Mouse (Mus musculus) ovary, postnatal 14 days (tissue): ENCODE data around the gene Bmp8a.
"Not testable (repeated sequence)": the region's sequence is repeated elsewhere in the genome, so short reads cannot be mapped to it uniquely, and the experiment has no call there.

Experiments
- DNase-seq: peaks from one replicate; pipeline ENCODE4 v3.0.0; 2022; ENCODE audit warnings: low spot score

Gene Bmp8a

GRCm38 (mm10) chr4:123331326-123331725 lies 11.7 kb downstream of the Bmp8a start:
- DNase-seq = no peak

DNA sequence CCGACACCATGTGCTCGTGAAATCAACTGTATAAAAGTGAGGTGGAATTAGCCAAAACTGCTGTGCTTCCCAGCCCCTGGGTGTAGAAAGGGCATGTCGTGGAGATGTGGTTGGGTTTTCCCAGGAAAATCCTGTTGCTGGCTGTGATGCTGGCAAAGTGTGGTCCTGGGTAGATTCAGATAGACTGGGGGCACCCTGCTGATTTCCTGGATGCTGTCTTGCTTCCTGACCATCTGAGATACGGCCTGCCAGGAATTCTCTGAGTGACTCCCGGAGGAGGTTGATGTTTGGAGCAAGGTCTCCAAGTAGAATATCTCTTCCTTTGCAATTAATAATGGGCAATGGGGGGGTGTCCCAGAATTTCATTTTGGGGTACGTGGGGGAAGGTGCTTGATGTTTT lies 14.1 kb downstream of the Bmp8a start:
- DNase-seq = no peak

- DNase-seq = no peak
Observed at GRCm38 (mm10) chr4:123327630-123328029, 15.4 kb downstream of the Bmp8a start.

GRCm38 (mm10) chr4:123326087-123326486 lies 17.0 kb downstream of the Bmp8a start:
- DNase-seq = no peak

DNA sequence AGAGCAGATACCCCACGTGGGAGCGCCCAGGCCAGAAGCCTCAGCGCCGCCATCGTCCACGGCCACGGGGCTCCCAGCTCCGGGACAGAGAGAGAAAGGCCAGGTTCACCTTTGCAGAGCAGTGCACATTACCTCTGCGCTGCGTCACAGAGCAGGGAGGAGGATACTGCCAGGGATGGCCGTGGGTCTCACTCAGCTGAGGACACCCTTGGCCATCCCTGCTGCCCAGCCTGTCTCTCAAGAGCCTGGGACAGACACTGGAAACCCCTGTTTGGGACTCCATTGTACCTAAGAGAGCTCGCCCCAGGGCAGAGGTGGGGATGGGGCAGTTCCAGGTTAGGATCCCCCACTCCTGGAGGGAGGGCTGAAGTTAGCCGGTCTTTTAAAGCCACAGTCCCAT lies 19.5 kb downstream of the Bmp8a start, which contains the start of gene Oxct2a:
Gene Oxct2a (minus strand): TSS at position 101 of the 400 bp plus-strand sequence.
- DNase-seq = no peak

GRCm38 (mm10) chr4:123322910-123323309 lies 20.1 kb downstream of the Bmp8a start:
- DNase-seq = not testable (repeated sequence)

GRCm38 (mm10) chr4:123314497-123314896 lies 28.6 kb downstream of the Bmp8a start:
- DNase-seq = no peak

DNA sequence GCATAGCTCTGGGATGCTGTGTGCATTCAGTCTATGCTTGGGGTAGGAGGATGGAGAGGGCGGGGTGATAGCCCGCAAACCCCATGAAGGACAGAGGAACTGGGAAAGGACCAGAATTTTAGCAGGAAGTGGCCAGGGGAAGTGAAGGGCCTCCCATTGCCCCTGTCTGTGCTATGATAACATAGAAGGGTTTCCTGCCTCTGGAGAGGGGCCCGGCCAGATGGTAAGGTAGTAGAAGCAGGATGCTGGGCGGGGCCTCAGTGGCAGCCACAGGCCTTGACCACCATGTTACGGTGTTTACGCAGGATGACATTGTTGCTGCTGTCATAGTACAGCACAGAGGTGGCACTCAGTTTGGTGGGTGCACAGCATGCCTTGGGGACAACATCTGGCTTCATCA lies 30.0 kb downstream of the Bmp8a start:
- DNase-seq = no peak

- no peak for DNase-seq
Observed at GRCm38 (mm10) chr4:123311845-123312244, 31.2 kb downstream of the Bmp8a start.

- DNase-seq = no peak
Observed at GRCm38 (mm10) chr4:123308292-123308691, 34.8 kb downstream of the Bmp8a start.

DNA sequence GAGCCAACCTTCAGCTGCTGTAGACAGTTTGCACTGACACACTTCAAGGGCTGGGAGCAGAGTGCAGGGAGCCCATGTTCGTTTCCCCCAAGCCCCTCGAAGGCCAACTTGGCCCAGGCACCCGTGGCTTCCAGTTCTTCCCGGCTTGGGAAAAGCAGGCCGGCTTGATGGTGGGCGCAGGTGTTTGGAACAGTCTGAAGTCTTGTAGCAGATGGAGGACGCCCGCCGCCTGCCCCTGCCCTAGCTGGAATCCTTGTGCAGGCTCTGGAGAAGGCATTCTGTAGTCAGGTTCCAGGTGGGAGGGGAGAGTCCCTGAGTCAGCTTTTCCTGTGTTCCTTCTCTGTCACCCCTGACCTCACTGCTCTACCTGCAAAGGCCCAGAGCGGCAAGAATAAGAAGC lies 36.1 kb downstream of the Bmp8a start:
- DNase-seq = no peak

GRCm38 (mm10) chr4:123305789-123306188 lies 37.3 kb downstream of the Bmp8a start:
- peak; percentile 31 for DNase-seq

GRCm38 (mm10) chr4:123298980-123299670 lies 43.9 kb downstream of the Bmp8a start:
- DNase-seq = no peak

- no peak for DNase-seq
Observed at GRCm38 (mm10) chr4:123298226-123298625, 44.8 kb downstream of the Bmp8a start.

- DNase-seq = no peak
Observed at GRCm38 (mm10) chr4:123297195-123297960, 45.7 kb downstream of the Bmp8a start.

DNA sequence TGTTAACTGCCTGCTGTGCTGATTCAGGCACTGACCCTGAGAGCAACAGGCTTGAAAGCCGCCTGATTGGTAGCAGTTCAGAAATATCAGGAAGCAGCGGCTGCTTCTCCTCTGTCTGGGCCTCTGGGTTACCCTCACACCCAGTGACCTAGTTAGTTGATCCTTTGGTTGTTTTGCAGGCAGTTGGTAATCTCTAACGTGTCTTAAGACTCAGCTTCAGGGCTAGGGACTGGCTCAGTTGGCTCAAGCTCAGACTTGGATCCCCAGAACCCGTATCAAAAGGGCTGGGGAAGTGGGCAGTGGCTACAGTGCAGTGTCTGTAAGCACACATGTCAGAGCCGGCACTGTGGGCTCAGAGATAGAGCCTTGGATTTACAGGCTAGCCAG lies 46.9 kb downstream of the Bmp8a start:
- no peak for DNase-seq

DNA sequence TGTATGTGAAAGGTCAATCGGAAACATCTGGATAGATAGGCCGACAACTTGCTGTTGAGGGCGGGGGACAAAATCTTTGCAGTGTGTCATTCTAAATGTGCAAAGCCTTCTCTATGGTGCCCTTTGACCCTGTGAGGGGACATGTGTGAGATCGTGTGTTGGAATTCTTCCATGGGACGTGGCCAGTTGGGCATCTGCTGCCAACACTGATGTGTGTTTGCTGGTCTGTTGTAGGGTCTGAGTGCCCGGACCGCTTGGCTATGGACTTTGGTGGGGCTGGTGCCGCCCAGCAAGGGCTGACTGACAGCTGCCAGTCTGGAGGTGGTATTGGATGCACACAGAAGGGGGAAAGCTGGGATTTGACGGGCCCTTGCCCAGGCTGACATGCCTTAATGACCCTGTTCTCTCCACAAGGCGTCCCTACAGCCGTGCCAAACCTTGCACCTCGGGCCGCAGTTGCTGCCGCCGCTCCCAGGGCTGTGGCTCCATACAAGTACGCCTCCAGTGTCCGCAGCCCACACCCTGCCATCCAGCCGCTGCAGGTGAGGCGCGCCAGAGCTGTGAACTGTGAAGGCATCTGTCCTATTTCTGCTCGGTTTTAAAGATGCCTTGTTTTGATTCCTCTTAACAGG lies 47.4 kb downstream of the Bmp8a start:
- no peak for DNase-seq

DNA sequence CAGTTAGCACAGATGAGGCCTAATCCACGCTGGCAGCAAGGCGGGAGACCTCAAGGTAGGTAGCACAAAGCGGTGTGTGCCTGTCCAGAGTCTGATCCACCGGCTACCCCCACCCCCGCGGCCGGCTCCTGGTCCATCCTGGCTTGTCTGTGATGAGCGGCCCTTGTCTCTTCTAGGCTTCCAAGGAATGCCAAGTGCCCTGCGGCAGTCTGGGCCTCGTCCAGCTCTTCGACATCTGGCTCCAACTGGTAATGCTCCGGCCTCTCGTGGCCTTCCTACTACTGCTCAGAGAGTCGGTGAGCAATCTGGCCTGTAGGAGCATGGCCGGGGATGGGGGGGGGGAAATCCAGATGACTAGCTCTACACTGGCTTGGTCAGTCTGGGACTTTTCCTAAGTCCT lies 48.0 kb downstream of the Bmp8a start:
- not testable (repeated sequence) for DNase-seq

DNA sequence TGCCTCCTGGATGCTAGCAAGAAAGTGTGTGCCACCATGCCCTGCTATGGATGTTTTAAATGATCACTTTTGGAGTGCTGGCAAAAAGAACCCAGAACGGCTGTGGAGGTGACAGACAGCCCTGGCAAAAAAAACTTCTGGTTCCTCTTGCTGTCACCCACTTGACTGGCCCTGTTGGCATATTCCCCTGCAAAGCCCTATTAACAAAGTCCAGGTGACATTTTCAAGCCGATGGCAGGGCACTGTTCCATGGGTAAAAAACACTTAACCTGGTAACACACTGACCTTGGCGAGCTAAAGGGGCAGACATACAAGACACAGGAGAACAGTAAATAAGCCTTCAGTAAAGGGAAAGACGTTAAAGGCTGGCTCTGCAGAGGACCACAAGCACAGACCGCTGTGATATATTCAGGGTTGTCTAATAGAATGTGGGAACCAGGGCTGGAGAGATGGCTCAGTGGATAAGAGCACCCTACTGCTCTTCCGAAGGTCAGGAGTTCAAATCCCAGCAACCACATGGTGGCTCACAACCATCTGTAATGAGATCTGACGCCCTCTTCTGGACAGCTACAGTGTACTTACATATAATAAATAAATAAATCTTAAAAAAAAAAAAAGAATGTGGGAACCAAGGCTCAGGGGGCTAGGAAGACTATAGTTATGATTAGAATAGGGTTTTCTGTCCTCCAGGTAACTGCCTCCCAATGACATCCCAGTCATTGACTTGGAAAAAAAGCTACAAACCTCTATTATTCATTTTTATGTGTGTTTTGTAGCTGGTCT lies 49.2 kb downstream of the Bmp8a start:
- DNase-seq = no peak

DNA sequence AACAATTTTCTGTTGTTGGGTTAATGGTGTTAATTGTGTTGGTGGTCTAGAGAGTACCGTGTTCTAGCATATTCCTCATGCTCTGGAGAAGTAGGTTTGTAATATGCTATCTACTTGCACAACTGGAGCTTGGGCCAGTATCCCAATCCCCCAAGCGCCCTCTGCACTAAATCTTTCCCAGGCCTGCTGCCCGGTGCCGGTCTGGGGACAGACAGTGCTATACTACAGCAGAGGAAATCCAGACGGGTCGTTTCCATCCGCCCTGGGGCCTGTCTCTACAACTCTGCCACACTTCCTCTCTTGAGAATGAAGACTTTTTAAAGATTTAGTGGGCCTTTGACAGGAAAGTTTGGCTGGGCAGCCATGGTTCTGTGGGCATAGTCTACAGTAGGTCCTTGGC lies 50.1 kb downstream of the Bmp8a start:
- no peak for DNase-seq

GRCm38 (mm10) chr4:123292390-123292789 lies 50.7 kb downstream of the Bmp8a start:
- DNase-seq = no peak

DNA sequence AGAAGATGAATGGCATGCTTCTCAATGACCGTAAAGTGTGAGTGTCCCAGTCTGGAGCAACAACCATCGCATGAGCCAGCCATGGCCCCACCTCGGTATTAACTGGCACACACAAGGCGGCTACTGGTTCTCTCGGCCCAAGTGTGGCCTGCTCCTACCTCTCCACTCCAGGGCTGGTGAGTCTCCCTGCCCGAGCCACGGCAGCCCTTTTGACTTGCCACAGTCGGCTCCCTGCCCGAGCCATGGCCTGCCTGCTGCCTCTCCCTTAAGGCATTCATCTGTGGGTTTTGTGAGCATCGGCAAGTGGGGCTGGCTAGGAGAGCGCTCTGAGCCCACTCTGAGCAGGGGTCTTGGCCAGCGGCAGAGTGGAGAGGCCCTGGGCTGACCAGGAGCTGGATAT lies 54.0 kb downstream of the Bmp8a start:
- DNase-seq = no peak
